Mouse (Mus musculus) forebrain, embryonic 10.5 days (tissue): Measurements from ENCODE around the gene Garnl3. TPM values are rescaled to one million over a fixed set of nuclear protein-coding genes. Genes with fewer than 3 reads are reported as not detected.
"Not testable (repeated sequence)": the region's sequence is repeated elsewhere in the genome, so short reads cannot be mapped to it uniquely, and the experiment has no call there.

Source experiments
- DNase-seq: peaks from one replicate; pipeline ENCODE4 v3.0.0-alpha.2; 2017; ENCODE audit warnings: low spot score; ENCODE audit errors: extremely low spot score
- H3K27ac ChIP-seq: fragments of 300-500 bp; sonication (generic); 2 replicates; pipeline ENCODE4 v1.5.1; 2016; ENCODE audit warnings: mild to moderate bottlenecking
- H3K27me3 ChIP-seq: fragments of 300-500 bp; sonication (generic); 2 replicates; pipeline ENCODE4 v1.6.1; 2016; ENCODE audit warnings: mild to moderate bottlenecking; ENCODE audit not compliant: poor library complexity, severe bottlenecking
- H3K36me3 ChIP-seq: fragments of 300-500 bp; sonication (generic); replicated peaks from 2 replicates; pipeline ENCODE4 v1.6.1; 2016; ENCODE audit warnings: mild to moderate bottlenecking, moderate library complexity
- H3K4me1 ChIP-seq: fragments of 300-500 bp; sonication (generic); 2 replicates; pipeline ENCODE4 v1.6.1; 2016
- H3K4me3 ChIP-seq: fragments of 300-500 bp; sonication (generic); 2 replicates; pipeline ENCODE4 v1.5.1; 2016; ENCODE audit warnings: mild to moderate bottlenecking, moderate library complexity
- H3K9me3 ChIP-seq: fragments of 300-500 bp; sonication (generic); 2 replicates; pipeline ENCODE4 v1.6.1; 2016; ENCODE audit warnings: mild to moderate bottlenecking, moderate library complexity
- WGBS: fragments of 180-500 bp; shearing (Covaris S2); methylation state at CpG from one replicate; pipeline ENCODE4 v1.1.7; 2016; 5-methylcytosine and 5-hydroxymethylcytosine counted together
- polyA plus RNA-seq: library from polyadenylated mRNA; unstranded; fragments of >200 nt; fragmentation: Nextera tagmentation; extraction: Ambion mirVana; gene quantifications from 2 replicates; pipeline ENCODE4 v1.2.1, GENCODE M21; 2016

Garnl3 gene
- polyA plus RNA-seq, 1 experiment from 2014 or later = 9.1 TPM

GRCm38 (mm10) chr2:33097326-33097725 lies 34.1 kb downstream of the Garnl3 start:
- peaks cover 11% of the 10 kb centered on the region for H3K4me1 ChIP-seq
- not testable (repeated sequence) for H3K27ac ChIP-seq, H3K4me3 ChIP-seq, H3K9me3 ChIP-seq, DNase-seq, H3K27me3 ChIP-seq, H3K36me3 ChIP-seq
- WGBS = 90% methylated on average over 12 of the region's 12 CpGs

DNA sequence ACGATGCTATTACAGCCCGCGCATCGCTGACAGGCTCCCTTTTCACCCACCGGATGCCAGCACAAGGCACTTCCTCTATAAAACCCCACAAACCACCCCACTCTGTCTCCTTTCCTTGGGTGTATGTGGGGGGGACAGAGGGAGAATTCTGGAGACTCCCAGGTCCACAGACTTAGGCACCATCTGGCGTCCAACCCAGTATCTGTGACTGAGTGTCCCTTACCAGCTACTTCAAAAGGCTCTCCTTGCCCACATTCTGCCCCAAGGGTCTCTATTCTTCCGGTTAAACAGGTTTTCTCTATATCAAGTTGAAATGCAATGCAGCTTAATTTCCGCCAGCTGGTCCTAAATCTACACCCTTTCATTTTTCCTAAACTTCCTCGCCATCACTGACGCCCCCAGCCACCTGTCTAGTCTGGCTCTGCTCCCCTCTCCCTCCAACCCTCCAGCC lies 36.2 kb downstream of the Garnl3 start:
- Histone ChIP-seq H3K4me1 (peaks cover 11% of the 10 kb centered on the region), H3K36me3 (no peaks in the 10 kb centered on the region), H3K27me3 (no peaks in the 10 kb centered on the region), H3K27ac (no peak overlapping the region), H3K9me3 (no peaks in the 10 kb centered on the region), H3K4me3 (no peak overlapping the region)
- DNase-seq = no peak
- WGBS = 80% methylated on average over 10 of the region's 10 CpGs

- H3K4me3 ChIP-seq = no peak overlapping the region
- DNase-seq = no peak
- 93% methylated on average over 8 of the region's 8 CpGs for WGBS
- peaks cover 11% of the 10 kb centered on the region for H3K4me1 ChIP-seq
- no peaks in the 10 kb centered on the region for H3K9me3 ChIP-seq
- no peak overlapping the region for H3K27ac ChIP-seq
- H3K27me3 ChIP-seq = no peaks in the 10 kb centered on the region
- no peaks in the 10 kb centered on the region for H3K36me3 ChIP-seq
These were observed 40.6 kb downstream of the Garnl3 start for GRCm38 (mm10) chr2:33090620-33091520.

DNA sequence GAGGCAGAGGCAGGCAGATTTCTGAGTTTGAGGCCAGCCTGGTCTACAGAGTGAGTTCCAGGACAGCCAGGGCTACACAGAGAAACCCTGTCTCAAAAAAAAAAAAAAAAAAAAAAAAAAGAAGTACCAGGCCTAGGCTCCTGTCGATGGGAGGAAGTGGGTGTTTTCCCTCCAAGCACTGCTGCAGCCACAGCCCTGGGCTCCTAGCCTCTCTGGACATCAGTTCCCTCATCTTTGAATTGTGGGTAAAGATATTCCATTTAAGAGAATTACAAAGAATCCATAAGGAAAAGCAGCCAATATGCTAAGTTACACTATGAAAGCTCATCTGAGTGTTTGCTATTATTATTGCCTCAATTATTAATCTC lies 41.4 kb downstream of the Garnl3 start:
- H3K4me3 ChIP-seq, H3K27me3 ChIP-seq, H3K9me3 ChIP-seq, H3K4me1 ChIP-seq, DNase-seq, H3K36me3 ChIP-seq, H3K27ac ChIP-seq: not testable (repeated sequence)
- WGBS = 65% methylated on average over 1 of the region's 1 CpGs

- Histone ChIP-seq H3K4me1 (peaks cover 3% of the 10 kb centered on the region; the same call in 1 of the 2 replicates), H3K36me3 (no peaks in the 10 kb centered on the region), H3K27me3 (no peaks in the 10 kb centered on the region), H3K4me3 (no peak overlapping the region), H3K9me3 (no peaks in the 10 kb centered on the region), H3K27ac (no peak overlapping the region)
- 87% methylated on average over 5 of the region's 5 CpGs for WGBS
- no peak for DNase-seq
These were observed 42.0 kb downstream of the Garnl3 start for GRCm38 (mm10) chr2:33089356-33090032.

- no peaks in the 10 kb centered on the region for H3K36me3 ChIP-seq
These were observed 44.6 kb downstream of the Garnl3 start for GRCm38 (mm10) chr2:33086671-33087363.

DNA sequence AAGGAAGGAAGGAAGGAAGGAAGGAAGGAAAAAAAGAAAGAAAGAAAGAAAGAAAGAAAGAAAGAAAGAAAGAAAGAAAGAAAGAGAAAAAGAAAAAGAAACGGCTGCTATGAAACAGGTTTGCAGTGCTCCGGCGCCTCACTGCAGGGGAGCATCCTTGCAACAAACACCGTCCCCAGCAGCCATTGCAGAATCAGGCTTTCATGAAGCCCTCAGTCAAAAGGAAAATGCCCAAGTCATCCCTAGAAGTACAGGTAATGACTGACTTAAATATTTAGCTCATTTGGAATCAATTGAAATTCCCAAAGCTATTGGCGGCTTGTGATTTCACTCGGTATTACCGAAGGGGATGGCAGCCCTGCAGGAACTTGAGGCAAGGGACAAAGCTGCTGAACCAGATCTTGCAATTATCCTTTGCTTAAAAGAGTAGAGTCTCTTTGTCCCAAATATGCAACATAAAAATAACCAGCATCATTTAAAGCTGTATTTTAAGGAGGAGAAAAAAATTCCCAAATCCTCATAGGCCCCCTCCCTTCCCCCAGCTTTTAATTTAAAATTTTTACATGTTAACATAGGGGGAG lies 45.3 kb downstream of the Garnl3 start:
- H3K9me3 ChIP-seq = no peaks in the 10 kb centered on the region
- no peak overlapping the region for H3K4me3 ChIP-seq
- no peaks in the 10 kb centered on the region for H3K36me3 ChIP-seq
- 51% methylated on average over 7 of the region's 7 CpGs for WGBS
- no peak overlapping the region for H3K27ac ChIP-seq
- H3K27me3 ChIP-seq = no peaks in the 10 kb centered on the region
- peaks cover 3% of the 10 kb centered on the region; the same call in 1 of the 2 replicates for H3K4me1 ChIP-seq
- no peak for DNase-seq

More at GRCm38 (mm10) chr2:33086671-33087363, 44.6 kb downstream of the Garnl3 start:
- H3K9me3 ChIP-seq = no peaks in the 10 kb centered on the region
- no peak overlapping the region for H3K4me3 ChIP-seq
- WGBS = 89% methylated on average over 7 of the region's 7 CpGs
- no peaks in the 10 kb centered on the region for H3K27me3 ChIP-seq
- no peak overlapping the region for H3K27ac ChIP-seq
- no peak for DNase-seq
- H3K4me1 ChIP-seq = peaks cover 3% of the 10 kb centered on the region; the same call in 1 of the 2 replicates

DNA sequence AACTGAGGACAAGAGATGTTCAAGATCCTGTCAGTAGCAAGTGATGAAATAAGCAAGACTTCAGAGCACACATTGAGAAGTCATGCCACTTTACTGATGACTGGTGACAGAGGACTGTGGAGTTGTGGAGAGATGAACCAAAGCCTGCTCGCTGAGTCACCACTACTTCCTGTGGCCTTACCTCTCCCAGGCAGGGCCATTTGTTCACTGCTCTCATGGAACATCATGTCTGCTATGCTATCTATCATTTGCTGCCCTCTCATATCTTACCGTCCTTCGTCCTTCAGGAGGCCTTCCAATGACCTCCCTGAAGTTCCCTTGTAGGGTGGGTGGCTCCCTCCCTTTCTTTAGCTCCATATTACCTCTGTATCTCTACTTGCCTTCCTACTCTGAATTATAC lies 47.2 kb downstream of the Garnl3 start:
- H3K36me3 ChIP-seq = no peaks in the 10 kb centered on the region
- no peak overlapping the region for H3K4me3 ChIP-seq
- 91% methylated on average over 3 of the region's 3 CpGs for WGBS
- H3K4me1 ChIP-seq = peaks cover 3% of the 10 kb centered on the region; the same call in 1 of the 2 replicates
- no peak overlapping the region for H3K27ac ChIP-seq
- H3K9me3 ChIP-seq = no peaks in the 10 kb centered on the region
- no peak for DNase-seq
- H3K27me3 ChIP-seq = no peaks in the 10 kb centered on the region

- no peak for DNase-seq
These were observed 51.3 kb downstream of the Garnl3 start for GRCm38 (mm10) chr2:33080166-33080565.

GRCm38 (mm10) chr2:33077252-33077651 lies 54.2 kb downstream of the Garnl3 start:
- Histone ChIP-seq H3K27me3 (no peaks in the 10 kb centered on the region), H3K4me3 (no peak overlapping the region), H3K27ac (no peak overlapping the region), H3K4me1 (peaks cover 17% of the 10 kb centered on the region), H3K36me3 (no peaks in the 10 kb centered on the region), H3K9me3 (no peaks in the 10 kb centered on the region)
- 36% methylated on average over 3 of the region's 3 CpGs for WGBS
- DNase-seq = no peak

More at GRCm38 (mm10) chr2:33080166-33080565, 51.3 kb downstream of the Garnl3 start:
- Histone ChIP-seq H3K27ac (no peak overlapping the region), H3K4me3 (no peak overlapping the region), H3K36me3 (no peaks in the 10 kb centered on the region), H3K4me1 (peaks cover 5% of the 10 kb centered on the region; the same call in 1 of the 2 replicates), H3K9me3 (no peaks in the 10 kb centered on the region), H3K27me3 (no peaks in the 10 kb centered on the region)
- WGBS = 92% methylated on average over 4 of the region's 4 CpGs

DNA sequence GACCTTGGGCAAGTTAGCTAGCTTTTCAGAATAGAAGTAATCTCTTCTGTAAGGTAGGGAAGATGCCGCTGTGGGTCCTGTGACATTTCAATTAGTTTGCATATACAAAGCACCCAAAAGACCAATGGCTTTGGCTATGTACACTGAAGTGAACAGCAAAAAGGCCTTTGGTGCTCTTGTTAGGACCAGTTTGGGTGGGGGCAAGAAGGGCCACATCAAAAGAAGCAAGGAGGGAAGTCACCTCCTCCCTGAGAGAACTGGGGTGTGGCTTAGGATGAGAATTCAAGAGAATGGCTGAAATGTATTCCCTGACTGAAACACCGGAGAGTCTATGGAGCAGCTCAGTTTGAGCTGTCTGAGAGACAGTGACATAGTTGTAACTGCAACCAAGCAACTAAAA lies 56.5 kb downstream of the Garnl3 start:
- WGBS = 67% methylated on average over 2 of the region's 2 CpGs
- no peak for DNase-seq
- no peaks in the 10 kb centered on the region for H3K27me3 ChIP-seq

DNA sequence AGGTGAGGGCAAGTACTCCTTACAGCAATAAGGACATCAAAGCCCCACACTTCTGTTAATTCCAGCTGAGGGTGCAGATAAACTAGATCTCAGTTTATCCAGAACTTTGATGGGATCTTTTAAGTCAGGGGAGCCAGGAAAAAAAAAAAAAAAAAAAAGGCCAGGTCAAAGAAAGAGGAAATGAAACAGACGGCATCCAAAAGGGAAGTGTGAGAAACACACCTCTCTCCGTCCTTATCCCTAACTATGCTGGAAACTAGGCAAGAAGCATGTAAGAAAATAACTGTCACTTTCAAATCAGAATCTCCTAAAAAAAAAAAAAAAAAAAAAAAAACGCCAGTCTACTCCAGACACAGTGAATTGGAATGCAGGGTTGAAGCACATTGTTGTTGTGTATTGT lies 57.3 kb downstream of the Garnl3 start:
- H3K9me3 ChIP-seq = no peaks in the 10 kb centered on the region
- H3K4me3 ChIP-seq = no peak overlapping the region
- 86% methylated on average over 3 of the region's 3 CpGs for WGBS
- no peak overlapping the region for H3K27ac ChIP-seq
- no peaks in the 10 kb centered on the region for H3K27me3 ChIP-seq
- H3K36me3 ChIP-seq = no peaks in the 10 kb centered on the region
- H3K4me1 ChIP-seq = peaks cover 32% of the 10 kb centered on the region
- DNase-seq = no peak

More for the DNA sequence above, 56.5 kb downstream of the Garnl3 start:
- H3K4me3 ChIP-seq = no peak overlapping the region
- H3K27ac ChIP-seq = no peak overlapping the region
- H3K36me3 ChIP-seq = no peaks in the 10 kb centered on the region
- H3K9me3 ChIP-seq = no peaks in the 10 kb centered on the region
- H3K4me1 ChIP-seq = peaks cover 32% of the 10 kb centered on the region
